Mouse (Mus musculus): ENCODE data around the gene Ccdc182. TPM values are rescaled to one million over a fixed set of nuclear protein-coding genes. Genes with fewer than 3 reads are reported as not detected.
A peak's percentile ranks its signal among the peaks of the same experiment; 100 is the strongest.

The Ccdc182 gene
- polyA plus RNA-seq, 1 experiment from 2014 or later: 4.7 TPM

- Histone ChIP-seq H3K4me3 (no peak overlapping the region), H3K27me3 (ENCODE audit: low read depth, poor library complexity, severe bottlenecking) (peaks cover 13% of the 10 kb centered on the region), H3K27ac (replicated peaks) (peak overlapping the region; percentile 82), H3K4me1 (peaks cover 94% of the 10 kb centered on the region), H3K9me3 (replicated peaks) (no peaks in the 10 kb centered on the region), H3K36me3 (no peaks in the 10 kb centered on the region)
- 66% methylated on average over 7 of the region's 7 CpGs for WGBS
- DNase-seq (ENCODE audit: low spot score): no peak
Observed at GRCm38 (mm10) chr11:88311606-88312005, 17.7 kb downstream of the Ccdc182 start.

GRCm38 (mm10) chr11:88313512-88313911, 19.7 kb downstream of the Ccdc182 start:
- Histone ChIP-seq H3K27me3 (ENCODE audit: low read depth, poor library complexity, severe bottlenecking) (peaks cover 13% of the 10 kb centered on the region), H3K4me1 (peaks cover 97% of the 10 kb centered on the region), H3K4me3 (no peak overlapping the region), H3K36me3 (no peaks in the 10 kb centered on the region), H3K27ac (replicated peaks) (peak overlapping the region; percentile 82), H3K9me3 (replicated peaks) (no peaks in the 10 kb centered on the region)
- WGBS: 51% methylated on average over 8 of the region's 8 CpGs
- no peak for DNase-seq (ENCODE audit: low spot score)

GRCm38 (mm10) chr11:88314471-88314870, 20.6 kb downstream of the Ccdc182 start:
- WGBS: 88% methylated on average over 6 of the region's 6 CpGs
- Histone ChIP-seq H3K36me3 (no peaks in the 10 kb centered on the region), H3K9me3 (replicated peaks) (no peaks in the 10 kb centered on the region), H3K4me1 (peaks cover 93% of the 10 kb centered on the region), H3K27ac (replicated peaks) (peak overlapping the region; percentile 82), H3K4me3 (no peak overlapping the region), H3K27me3 (ENCODE audit: low read depth, poor library complexity, severe bottlenecking) (peaks cover 16% of the 10 kb centered on the region)
- no peak for DNase-seq (ENCODE audit: low spot score)

DNA sequence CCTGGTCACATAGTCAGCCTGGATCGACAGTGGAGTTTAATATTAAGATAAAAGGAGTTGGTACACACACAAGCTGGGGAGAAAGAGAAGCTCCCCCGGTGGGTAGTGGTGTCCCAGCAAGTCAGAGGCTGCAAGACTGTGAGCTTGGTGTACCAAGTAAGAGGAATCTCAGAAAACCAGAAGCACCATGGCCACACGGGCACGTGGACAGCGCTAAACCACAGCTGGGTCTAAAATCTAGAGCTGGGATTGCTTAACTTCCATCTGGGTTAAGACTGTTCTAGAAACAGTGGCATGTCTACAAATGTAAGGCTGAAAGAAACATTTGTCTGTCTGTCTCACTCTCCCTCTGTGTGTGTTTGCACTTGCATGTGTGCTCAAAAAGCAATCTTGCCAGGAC, 21.5 kb downstream of the Ccdc182 start:
- Histone ChIP-seq H3K36me3 (no peaks in the 10 kb centered on the region), H3K27me3 (ENCODE audit: low read depth, poor library complexity, severe bottlenecking) (peaks cover 13% of the 10 kb centered on the region), H3K9me3 (replicated peaks) (no peaks in the 10 kb centered on the region), H3K4me1 (peaks cover 91% of the 10 kb centered on the region), H3K4me3 (no peak overlapping the region), H3K27ac (replicated peaks) (peak overlapping the region; percentile 82; the same call in 1 of the 2 replicates)
- 86% methylated on average over 5 of the region's 5 CpGs for WGBS
- DNase-seq (ENCODE audit: low spot score): no peak

GRCm38 (mm10) chr11:88318850-88319249, 25.0 kb downstream of the Ccdc182 start:
- WGBS: 78% methylated on average over 5 of the region's 5 CpGs

GRCm38 (mm10) chr11:88327016-88327415, 33.2 kb downstream of the Ccdc182 start:
- 11% methylated on average over 4 of the region's 4 CpGs for WGBS
- DNase-seq (ENCODE audit: low spot score): no peak
- H3K4me1 ChIP-seq: peaks cover 24% of the 10 kb centered on the region
- H3K4me3 ChIP-seq: no peak overlapping the region
- H3K36me3 ChIP-seq: no peaks in the 10 kb centered on the region
- H3K9me3 ChIP-seq (replicated peaks): no peaks in the 10 kb centered on the region; the same call in 1 of the 2 replicates
- no peaks in the 10 kb centered on the region for H3K27me3 ChIP-seq (ENCODE audit: low read depth, poor library complexity, severe bottlenecking)
- H3K27ac ChIP-seq (replicated peaks): peak overlapping the region; percentile 19

More at GRCm38 (mm10) chr11:88318850-88319249, 25.0 kb downstream of the Ccdc182 start:
- Histone ChIP-seq H3K36me3 (no peaks in the 10 kb centered on the region), H3K27ac (replicated peaks) (peak overlapping the region; percentile 47; the same call in 1 of the 2 replicates), H3K27me3 (ENCODE audit: low read depth, poor library complexity, severe bottlenecking) (0 out of 2 replicates have a peak, but pooled peaks cover 4% of the 10 kb centered on the region), H3K4me1 (peaks cover 57% of the 10 kb centered on the region), H3K9me3 (replicated peaks) (no peaks in the 10 kb centered on the region; the same call in 1 of the 2 replicates), H3K4me3 (no peak overlapping the region)
- DNase-seq (ENCODE audit: low spot score): no peak

GRCm38 (mm10) chr11:88328813-88329595, 35.1 kb downstream of the Ccdc182 start:
- H3K36me3 ChIP-seq: no peaks in the 10 kb centered on the region
- H3K4me3 ChIP-seq: no peak overlapping the region
- H3K4me1 ChIP-seq: peaks cover 27% of the 10 kb centered on the region
- H3K27me3 ChIP-seq (ENCODE audit: low read depth, poor library complexity, severe bottlenecking): no peaks in the 10 kb centered on the region
- no peaks in the 10 kb centered on the region for H3K9me3 ChIP-seq (replicated peaks)
- no peak overlapping the region for H3K27ac ChIP-seq (replicated peaks)
- no peak for DNase-seq (ENCODE audit: low spot score)
- 92% methylated on average over 17 of the region's 17 CpGs for WGBS

DNA sequence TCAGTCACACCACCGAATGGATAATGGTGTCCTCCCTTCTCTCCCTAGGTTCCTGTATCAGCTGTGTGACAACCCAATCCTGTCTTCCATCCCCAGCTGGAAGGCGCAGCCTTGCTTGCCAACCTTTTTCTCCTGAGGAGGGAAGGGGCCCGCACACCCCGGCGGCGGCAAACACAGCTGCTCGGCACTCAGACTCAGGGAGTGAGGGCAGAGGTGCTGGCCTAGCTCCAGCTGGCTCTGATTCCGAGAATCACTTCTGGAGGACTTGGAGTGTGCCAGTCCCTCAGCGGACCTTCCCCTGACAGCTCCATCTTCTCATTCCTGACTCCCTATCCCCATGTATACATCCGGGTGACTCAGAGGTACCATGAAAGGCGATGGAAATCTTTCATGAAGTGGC, 36.9 kb downstream of the Ccdc182 start:
- no peak for DNase-seq (ENCODE audit: low spot score)
- H3K27ac ChIP-seq (replicated peaks): peak overlapping the region; percentile 2; the same call in 1 of the 2 replicates
- H3K9me3 ChIP-seq (replicated peaks): no peaks in the 10 kb centered on the region
- H3K36me3 ChIP-seq: peaks cover 6% of the 10 kb centered on the region
- peaks cover 44% of the 10 kb centered on the region for H3K4me1 ChIP-seq
- no peak overlapping the region for H3K4me3 ChIP-seq
- WGBS: 75% methylated on average over 11 of the region's 11 CpGs
- H3K27me3 ChIP-seq (ENCODE audit: low read depth, poor library complexity, severe bottlenecking): peaks cover 5% of the 10 kb centered on the region

- Histone ChIP-seq H3K36me3 (peaks cover 12% of the 10 kb centered on the region), H3K27me3 (ENCODE audit: low read depth, poor library complexity, severe bottlenecking) (peaks cover 7% of the 10 kb centered on the region), H3K4me3 (no peak overlapping the region), H3K4me1 (peaks cover 45% of the 10 kb centered on the region), H3K27ac (replicated peaks) (no peak overlapping the region), H3K9me3 (replicated peaks) (no peaks in the 10 kb centered on the region)
- WGBS: 96% methylated on average over 8 of the region's 8 CpGs
- no peak for DNase-seq (ENCODE audit: low spot score)
Observed at GRCm38 (mm10) chr11:88331722-88332121, 37.9 kb downstream of the Ccdc182 start.

DNA sequence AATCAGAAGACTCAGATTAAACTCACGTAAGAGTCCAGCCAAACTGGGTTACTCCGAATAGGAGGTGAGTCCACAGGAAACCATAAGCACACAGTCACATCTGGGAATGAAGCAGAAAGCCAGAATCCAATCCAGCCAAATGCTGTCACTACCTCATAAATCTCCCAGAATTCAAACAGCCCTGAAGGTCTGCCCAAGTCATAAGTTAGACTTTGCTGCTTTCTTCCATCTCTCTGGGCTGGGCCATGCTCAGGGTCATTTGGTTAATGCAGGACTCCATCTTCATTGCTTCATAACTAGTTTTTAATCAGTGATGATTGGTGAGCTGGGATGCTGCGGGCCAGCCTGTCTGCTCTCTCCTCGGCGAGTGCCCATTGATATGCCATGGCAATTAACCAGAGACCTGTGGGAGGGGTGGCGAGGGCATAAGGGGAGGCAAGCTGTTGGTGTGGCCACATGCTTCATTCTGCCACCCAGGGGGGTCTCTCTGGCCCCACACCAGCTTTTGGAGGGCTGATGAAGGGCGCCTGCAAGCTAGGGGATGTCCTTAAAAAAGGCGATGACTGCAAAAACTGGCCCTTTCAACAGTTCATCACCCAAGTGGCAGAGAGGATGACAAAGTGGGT, 38.6 kb downstream of the Ccdc182 start:
- H3K36me3 ChIP-seq: peaks cover 17% of the 10 kb centered on the region
- DNase-seq (ENCODE audit: low spot score): no peak
- peaks cover 38% of the 10 kb centered on the region for H3K4me1 ChIP-seq
- WGBS: 90% methylated on average over 8 of the region's 8 CpGs
- no peaks in the 10 kb centered on the region for H3K9me3 ChIP-seq (replicated peaks)
- H3K4me3 ChIP-seq: no peak overlapping the region
- no peak overlapping the region; the same call in 1 of the 2 replicates for H3K27ac ChIP-seq (replicated peaks)
- peaks cover 7% of the 10 kb centered on the region for H3K27me3 ChIP-seq (ENCODE audit: low read depth, poor library complexity, severe bottlenecking)

- H3K4me1 ChIP-seq: peaks cover 34% of the 10 kb centered on the region
- H3K27me3 ChIP-seq (ENCODE audit: low read depth, poor library complexity, severe bottlenecking): peaks cover 7% of the 10 kb centered on the region
- H3K36me3 ChIP-seq: peaks cover 36% of the 10 kb centered on the region
- 40% methylated on average over 5 of the region's 5 CpGs for WGBS
- no peaks in the 10 kb centered on the region for H3K9me3 ChIP-seq (replicated peaks)
- H3K27ac ChIP-seq (replicated peaks): no peak overlapping the region
- DNase-seq (ENCODE audit: low spot score): no peak
- H3K4me3 ChIP-seq: no peak overlapping the region
Observed at GRCm38 (mm10) chr11:88334893-88335292, 41.0 kb downstream of the Ccdc182 start.

DNA sequence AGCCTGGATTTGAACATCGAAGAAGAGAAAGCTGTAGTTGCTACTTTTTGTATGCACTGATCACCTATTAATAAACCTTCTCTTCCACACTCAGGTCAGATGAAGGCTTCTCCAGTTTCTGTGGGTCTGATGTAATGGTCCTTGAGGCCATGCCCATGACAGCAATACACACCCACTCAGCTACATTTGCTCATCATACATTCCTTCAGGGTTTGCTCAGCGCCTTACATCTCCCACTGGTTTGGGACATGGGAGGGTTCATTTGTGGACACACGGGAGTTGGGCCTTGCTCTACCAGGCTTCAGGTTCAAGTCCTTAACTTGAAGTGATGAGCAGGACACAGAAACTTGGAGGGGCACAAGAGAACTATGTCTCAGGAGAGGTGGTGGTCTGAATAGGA, 44.1 kb downstream of the Ccdc182 start:
- no peak for DNase-seq (ENCODE audit: low spot score)
- Histone ChIP-seq H3K9me3 (replicated peaks) (no peaks in the 10 kb centered on the region), H3K27ac (replicated peaks) (no peak overlapping the region), H3K27me3 (ENCODE audit: low read depth, poor library complexity, severe bottlenecking) (peaks cover 7% of the 10 kb centered on the region), H3K36me3 (peaks cover 46% of the 10 kb centered on the region), H3K4me1 (peaks cover 20% of the 10 kb centered on the region), H3K4me3 (no peak overlapping the region)
- 94% methylated on average over 3 of the region's 3 CpGs for WGBS

All from midbrain, embryonic 10.5 days (tissue).